Mouse (Mus musculus) Patski (cell line): ENCODE data around the gene Srsf6. TPM values are rescaled to one million over a fixed set of nuclear protein-coding genes. Genes with fewer than 3 reads are reported as not detected.

Experiments used
- ATAC-seq: fragments of 100-300 bp; one replicate; pipeline ENCODE4 v1.8.0; 2021
- CTCF ChIA-PET: fragments of 350-600 bp; sonication (Branson Sonifier 250); formaldehyde crosslinking; loops from one replicate; lab custom pipeline; 2022; ENCODE audit warnings: inconsistent platforms; lab: Charles Lee
- POLR2A ChIA-PET: fragments of 350-600 bp; sonication (Branson Sonifier 250); formaldehyde crosslinking; loops from one replicate; lab custom pipeline; 2022; ENCODE audit warnings: antibody characterized with exemption, inconsistent platforms; lab: Charles Lee
- DNase-seq: peaks from one replicate; pipeline ENCODE4 v3.0.0-alpha.2; 2011; ENCODE audit warnings: low read depth, low spot score
- H3K27me3 ChIP-seq: fragments of 371-371 bp; one replicate; pipeline ENCODE4 v1.5.1; 2021
- CTCF ChIP-seq: fragments of 100-300 bp; IDR thresholded peaks from one replicate; pipeline ENCODE4 v1.5.1; 2021
- in situ Hi-C: fragments of 300-500 bp; cut with MboI; formaldehyde crosslinking; loops from 3 replicates; pipeline ENCODE4 v1.11.1; 2018; ENCODE audit warnings: low pct_unique_long_range_greater_than_20kb, mixed read lengths
- polyA plus RNA-seq: library from polyadenylated mRNA; unstranded; gene quantifications from one replicate; pipeline ENCODE4 v1.2.3, GENCODE M21; 2021

Srsf6 gene
- polyA plus RNA-seq, 1 experiment from 2014 or later: 200 TPM

- ChIA-PET POLR2A (no interaction called here), CTCF (interaction anchor here (0.5 to 1.4 kb wide), 2 partner anchors 27 to 53 kb away, joined by 3 read pairs; no protein-coding TSS in a partner anchor)
- no peaks in the 10 kb centered on the region for H3K27me3 ChIP-seq
- ATAC-seq (no peak), DNase-seq (no peak)
- TF ChIP-seq CTCF: no peak
- in situ Hi-C loops: no loop called here
Observed at GRCm38 (mm10) chr2:162976001-162976400, 44.7 kb downstream of the Srsf6 start.

GRCm38 (mm10) chr2:162984381-162984780 is 53.1 kb downstream of the Srsf6 start:
- H3K27me3 ChIP-seq: no peaks in the 10 kb centered on the region
- CTCF ChIA-PET: no interaction called here
- in situ Hi-C loops: no loop called here
- POLR2A ChIA-PET: no interaction called here
- ATAC-seq (no peak), DNase-seq (no peak)
- TF ChIP-seq CTCF: no peak

GRCm38 (mm10) chr2:162985923-162986322 is 54.6 kb downstream of the Srsf6 start:
- no peak for ATAC-seq
- POLR2A ChIA-PET: interaction anchor here (0.6 to 1.4 kb wide), 3 partner anchors 31 to 1755 kb away, joined by 4 to 6 read pairs (median 5); partner anchors contain the start of gene Ift52

More at GRCm38 (mm10) chr2:162985923-162986322, 54.6 kb downstream of the Srsf6 start:
- no peak for TF ChIP-seq CTCF
- no peaks in the 10 kb centered on the region for H3K27me3 ChIP-seq
- CTCF ChIA-PET: interaction anchor here (1.5 to 2.3 kb wide), 3 partner anchors 8 to 18 kb away, joined by 6 to 9 read pairs (median 7); no protein-coding TSS in a partner anchor
- DNase-seq: no peak
- in situ Hi-C loops: no loop called here

Other genes with a start within 250 kb of the Srsf6 start
- 0.09 TPM for gene L3mbtl1, start 11.9 kb downstream of the Srsf6 start, polyA plus RNA-seq
- 4.9 TPM for gene Sgk2, start 55.8 kb downstream of the Srsf6 start, polyA plus RNA-seq
- 62.9 TPM for gene Ift52, start 85.8 kb downstream of the Srsf6 start, polyA plus RNA-seq
- 11.1 TPM for gene Mybl2, start 123.2 kb downstream of the Srsf6 start, polyA plus RNA-seq
- not detected for gene Gtsf1l, start 156.3 kb downstream of the Srsf6 start, polyA plus RNA-seq